Mouse (Mus musculus): ENCODE data around the gene Fam81b. TPM values are rescaled to one million over a fixed set of nuclear protein-coding genes. Genes with fewer than 3 reads are reported as not detected.
"Not testable (repeated sequence)": the region's sequence is repeated elsewhere in the genome, so short reads cannot be mapped to it uniquely, and the experiment has no call there.

Gene Fam81b
- not detected for total RNA-seq (2021)

DNA sequence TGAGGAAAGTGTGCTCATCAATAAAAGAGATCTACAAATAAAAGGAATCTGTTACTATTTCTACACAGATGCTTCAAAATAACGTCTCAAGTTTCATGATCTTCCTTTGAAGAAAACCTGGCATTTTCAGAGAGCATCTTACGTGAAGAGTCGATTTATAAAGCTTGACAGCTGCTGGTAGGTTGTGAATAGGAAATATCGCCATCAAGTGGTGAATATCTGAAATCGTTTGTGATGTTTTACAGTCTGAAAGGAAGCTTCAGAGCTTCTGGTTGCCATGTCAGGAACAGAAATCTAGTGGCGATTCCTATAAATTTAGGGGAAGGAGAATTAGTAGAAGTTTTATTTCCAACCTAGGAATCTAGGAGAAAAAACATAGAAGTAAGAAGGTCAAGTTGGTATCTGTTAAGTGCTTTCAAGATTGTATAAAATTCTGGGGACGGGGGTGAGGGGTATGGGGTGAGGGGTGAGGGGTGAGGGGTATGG, at the start of gene Fam81b:
TSS of gene Fam81b (minus strand) at position 436 of the 486 bp plus-strand sequence.
- intact Hi-C loops (cut with DNase I): loop anchor here (1.0 kb wide), 1 partner anchor 89 kb away; no protein-coding TSS in a partner anchor
- peak in 1 of 2 experiments; percentile 3 for DNase-seq

DNA sequence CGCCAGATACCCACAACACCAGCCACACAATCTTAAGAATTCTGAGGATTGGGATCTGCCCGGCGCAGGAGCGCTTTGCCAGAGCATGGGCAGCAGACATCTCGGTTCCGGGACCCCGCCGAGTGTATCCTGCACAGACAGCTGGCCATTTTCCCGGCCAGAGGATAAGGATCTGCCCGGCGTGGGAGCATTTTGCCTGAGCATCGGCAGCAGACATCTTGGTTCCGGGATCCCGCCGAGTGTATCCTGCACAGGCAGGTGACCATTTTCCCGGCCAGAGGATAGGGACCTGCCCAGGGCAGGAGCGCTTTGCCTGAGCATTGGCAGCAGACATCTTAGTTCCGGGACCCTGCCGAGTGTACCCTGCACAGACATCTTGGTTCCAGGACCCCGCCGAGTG, 41.1 kb upstream of the Fam81b start:
- intact Hi-C loops (cut with DNase I); DNase-seq: not testable (repeated sequence)

DNA sequence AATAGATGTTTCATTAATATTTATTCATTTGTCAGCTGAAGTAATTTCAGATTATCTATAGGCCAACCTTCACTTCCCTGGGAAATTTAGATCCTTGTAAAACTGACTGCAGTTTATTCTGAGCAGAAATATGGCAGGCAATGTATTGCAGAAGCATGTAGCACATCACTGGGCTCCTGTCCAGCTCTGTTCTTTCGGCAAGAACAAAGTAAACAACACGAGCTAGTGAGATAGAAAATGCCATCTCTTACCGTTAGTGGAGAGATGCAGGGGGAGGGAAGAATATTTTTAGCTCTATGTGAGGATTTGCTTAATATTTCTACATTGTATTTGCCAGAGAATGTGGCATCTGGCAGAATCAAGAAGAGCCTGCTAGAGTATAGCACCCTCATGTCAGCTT, 13.8 kb upstream of the Fam81b start:
- intact Hi-C loops (cut with DNase I): no loop called here
- DNase-seq: no peak

DNA sequence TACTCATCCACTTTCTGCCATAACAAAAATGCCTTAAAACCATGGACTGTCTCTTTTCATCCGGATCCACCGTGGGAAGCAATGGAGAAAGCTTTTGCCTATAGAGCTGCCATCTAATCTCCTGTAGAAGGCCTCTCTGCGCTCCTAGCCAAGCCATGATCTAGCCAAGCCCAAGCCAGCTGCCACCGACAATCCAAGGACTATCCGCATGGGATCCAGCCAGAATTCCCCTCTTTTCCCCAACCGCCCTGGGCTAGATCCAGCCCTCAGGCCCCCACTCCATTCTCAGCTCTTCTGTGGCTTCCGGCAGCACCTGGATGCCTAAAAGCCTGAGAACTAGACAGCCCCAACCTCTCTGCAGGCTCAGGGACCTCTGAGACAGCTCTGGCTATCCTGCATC, 6.7 kb upstream of the Fam81b start:
- DNase-seq: no peak
- intact Hi-C loops (cut with DNase I): no loop called here

DNA sequence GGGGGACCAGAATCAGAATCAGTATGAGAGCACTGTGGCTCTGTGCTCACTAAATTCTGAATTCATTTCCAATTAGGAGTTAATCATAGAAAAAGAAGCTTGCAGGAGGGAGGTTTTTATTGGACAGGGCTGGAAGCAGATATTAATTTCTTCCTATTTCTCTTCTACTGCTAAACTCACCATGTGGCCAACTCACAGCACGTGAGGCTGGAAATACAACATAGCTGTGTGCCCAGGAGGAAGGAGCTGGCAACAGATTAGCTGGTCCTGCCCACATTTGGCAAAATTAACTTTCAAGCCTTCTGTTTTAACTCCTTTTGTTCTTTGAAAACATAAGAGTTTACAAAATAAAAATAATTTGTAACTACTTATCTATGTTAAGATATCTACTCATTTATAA, 3.9 kb upstream of the Fam81b start:
- DNase-seq: no peak
- intact Hi-C loops (cut with DNase I): no loop called here

DNA sequence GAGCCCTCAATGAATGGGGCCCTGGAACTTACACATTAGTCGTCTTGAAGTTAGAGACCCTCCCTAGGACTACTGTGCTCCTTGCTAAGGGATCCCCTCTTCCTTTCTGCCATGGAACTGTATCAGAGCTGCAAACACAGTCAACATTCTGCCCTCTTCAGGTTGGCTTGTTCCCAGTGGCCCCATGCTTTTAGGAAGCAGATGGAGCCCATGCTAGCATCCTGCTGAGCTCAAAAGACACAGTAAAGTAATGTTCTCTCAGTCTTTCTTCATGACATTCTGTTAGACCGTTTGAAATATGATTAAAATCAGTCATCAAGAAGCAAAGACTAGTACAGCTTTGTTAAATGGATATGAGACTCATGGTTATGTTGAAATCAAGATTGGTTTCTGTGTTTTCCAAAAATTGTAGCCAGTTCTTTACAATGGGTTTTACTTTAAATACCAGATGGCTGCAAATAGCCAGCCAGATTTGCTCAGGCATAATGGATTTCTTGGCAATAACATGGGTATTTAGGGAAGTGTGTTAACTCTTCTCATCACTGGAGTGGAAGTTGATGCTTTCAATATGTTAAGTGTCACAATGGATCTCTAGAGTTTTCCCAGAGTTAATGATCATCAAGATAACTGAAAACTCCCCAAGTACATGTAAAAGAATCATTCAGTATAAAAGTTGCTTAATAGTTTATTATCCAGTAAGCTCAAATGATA, 938 bp upstream of the Fam81b start:
- intact Hi-C loops (cut with DNase I): no loop called here
- DNase-seq: no peak

DNA sequence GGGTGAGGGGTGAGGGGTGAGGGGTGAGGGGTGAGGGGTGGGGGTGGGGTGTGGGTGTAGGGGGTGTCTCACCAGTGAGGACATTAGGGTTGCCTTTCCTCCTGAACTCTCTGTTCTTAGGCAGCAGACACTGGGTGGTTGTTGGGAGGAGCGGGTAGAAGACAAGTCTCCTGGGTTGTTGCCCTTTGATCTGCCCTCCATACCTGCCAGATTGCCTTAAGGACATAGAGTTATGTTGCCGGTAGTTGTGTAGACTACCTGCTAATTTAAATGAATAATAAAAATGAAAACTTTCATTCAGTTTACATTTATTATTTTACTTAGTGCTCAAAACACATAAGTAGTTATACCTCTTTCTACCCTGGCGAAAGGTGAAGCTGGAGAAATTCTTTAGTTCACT, 369 bp upstream of the Fam81b start:
- no peak for DNase-seq
- intact Hi-C loops (cut with DNase I): no loop called here

DNA sequence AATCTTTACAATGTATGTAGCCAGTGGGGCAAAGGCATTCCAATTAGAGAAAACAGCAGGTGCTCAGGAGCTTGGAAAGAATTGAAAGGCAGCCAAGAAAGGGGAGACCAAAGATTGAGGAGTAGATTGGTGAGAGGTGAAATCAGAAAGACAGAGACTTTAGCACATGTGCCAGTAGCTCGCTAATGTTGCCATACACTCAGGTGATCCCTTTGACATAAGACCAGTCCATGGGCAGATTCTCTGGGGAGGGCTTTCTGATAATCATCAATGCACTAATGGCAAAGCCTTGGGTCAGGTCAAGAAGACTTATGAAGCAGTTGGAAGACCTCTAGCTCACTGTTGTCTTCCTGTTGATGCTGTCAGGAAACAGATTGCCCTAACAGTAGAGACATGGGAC, 671 bp downstream of the Fam81b start:
- DNase-seq: no peak
- intact Hi-C loops (cut with DNase I): loop anchor here (1.0 kb wide), 1 partner anchor 89 kb away; no protein-coding TSS in a partner anchor

DNA sequence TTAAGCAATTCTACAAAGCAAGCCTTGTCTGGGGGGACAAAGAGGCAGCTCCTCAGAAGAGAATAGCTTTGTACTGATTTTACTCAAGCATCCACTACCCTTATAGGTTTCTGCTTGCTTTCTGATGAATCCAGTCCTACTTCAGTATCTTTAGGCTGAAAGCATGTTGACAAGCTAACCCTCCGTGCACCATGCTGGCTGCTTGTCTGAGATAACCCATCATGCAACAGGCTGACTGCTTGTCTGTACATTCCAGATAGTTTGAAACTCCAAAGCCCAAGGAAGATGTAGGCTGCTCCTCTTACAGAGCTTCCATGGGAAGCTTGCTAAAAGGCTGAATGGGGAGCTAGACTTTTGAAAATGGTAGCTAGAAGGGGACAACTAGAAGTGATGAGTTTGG, 1.7 kb downstream of the Fam81b start:
- no peak for DNase-seq
- intact Hi-C loops (cut with DNase I): no loop called here

DNA sequence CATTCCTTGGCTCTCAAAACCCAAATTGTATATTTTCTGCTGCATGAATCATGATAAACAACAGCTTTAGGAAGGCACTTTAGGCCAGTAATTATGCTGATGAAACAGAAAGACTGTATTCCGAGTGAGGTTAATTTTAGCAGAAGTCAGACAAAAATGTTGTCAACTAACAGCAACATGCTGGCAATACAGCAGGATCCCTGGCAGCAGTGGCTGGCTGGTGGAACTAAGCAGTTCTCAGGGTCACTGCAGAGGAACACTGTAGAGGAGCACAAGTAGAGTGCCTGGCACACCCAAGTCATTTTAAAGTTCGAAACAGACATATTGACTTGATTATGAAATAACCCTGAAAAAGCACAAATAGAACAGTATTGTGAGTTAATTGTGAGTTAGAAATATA, 2.8 kb downstream of the Fam81b start:
- DNase-seq: no peak
- intact Hi-C loops (cut with DNase I): no loop called here

DNA sequence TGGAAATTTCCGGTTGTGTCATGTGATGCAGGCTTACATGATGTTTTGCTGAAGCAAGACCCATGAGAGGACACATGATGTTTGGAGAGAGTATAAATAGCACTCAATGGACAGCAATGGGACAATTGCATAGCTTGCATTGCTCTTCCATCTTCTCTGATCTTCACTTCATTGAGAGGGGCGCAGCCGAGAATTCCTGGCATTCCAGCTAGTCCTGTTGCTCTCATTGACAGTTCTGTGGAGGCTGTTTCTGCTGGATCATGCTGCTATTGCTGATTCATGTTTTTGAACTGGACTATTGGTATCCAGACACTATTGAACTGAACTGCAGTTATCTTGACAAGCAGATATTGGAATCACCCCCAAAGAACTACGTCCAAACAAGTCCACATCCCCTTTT, 12.8 kb downstream of the Fam81b start:
- intact Hi-C loops (cut with DNase I): no loop called here
- DNase-seq: no peak

DNA sequence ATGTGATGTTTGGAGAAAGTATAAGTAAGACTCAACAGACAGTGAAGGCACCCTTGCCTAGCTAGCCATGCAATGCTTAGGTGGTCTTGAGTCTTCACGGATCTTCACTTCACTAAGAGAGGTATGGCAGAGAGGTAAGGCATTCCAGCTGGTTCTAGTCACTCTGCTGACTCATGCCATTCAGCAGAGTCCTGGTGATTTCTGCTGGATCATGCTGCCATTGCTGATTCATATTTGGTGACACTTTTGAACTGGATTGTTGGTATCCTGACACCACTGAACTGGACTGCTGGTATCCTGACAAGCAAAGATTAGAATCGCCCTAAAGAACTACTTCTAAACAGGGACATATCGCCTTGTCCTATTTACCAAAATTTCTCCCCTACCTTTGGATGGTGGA, 20.3 kb downstream of the Fam81b start:
- intact Hi-C loops (cut with DNase I): no loop called here
- no peak for DNase-seq

DNA sequence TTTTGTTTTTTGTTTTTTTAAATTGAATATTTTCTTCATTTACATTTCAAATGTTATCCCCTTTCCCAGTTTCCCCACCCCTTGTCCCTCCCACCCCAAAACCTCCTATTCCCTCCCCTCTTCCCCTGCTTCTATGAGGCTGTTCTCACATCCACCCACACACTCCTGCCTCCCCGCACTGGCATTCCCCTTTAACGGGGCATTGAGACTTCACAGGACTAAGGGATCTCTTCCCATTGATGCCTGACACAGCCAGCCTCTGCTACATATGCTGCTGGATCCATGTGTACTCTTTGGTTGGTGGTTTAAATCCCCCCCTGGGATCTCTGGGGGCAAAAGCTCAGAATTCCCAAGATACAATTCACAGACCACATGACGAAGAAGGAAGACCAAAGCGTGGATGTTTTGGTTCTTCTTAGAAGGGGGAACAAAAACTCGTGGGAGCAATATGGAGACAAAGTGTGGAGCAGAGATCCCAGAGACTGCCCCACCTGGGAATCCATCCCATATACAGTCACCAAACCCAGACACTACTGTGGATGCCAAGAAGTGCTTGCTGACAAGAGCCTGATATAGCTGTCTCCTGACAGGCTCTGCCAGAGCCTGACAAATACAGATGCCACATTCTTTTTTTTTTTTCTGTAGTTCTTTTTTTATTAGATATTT, 40.4 kb downstream of the Fam81b start:
- intact Hi-C loops (cut with DNase I): no loop called here
- no peak for DNase-seq

DNA sequence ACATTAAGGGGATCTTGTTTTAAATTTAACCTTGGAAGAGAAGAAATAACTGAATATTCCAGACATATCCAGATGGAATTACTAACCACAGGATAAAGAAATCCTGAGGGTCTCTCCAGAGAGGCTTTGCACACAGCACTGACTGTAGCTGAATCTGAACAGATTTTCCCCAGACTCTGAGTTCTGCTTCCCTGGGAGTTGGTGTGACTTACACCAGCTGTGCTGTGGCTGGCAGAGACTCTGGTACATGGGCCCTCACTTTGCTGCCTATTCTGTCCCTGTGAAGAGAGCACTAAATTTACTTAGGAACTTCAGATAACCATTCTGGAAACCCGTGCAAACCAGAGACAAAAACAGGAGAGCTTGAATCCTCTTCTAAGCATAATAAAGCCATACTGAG, 46.1 kb downstream of the Fam81b start:
- no peak for DNase-seq
- intact Hi-C loops (cut with DNase I): no loop called here

DNA sequence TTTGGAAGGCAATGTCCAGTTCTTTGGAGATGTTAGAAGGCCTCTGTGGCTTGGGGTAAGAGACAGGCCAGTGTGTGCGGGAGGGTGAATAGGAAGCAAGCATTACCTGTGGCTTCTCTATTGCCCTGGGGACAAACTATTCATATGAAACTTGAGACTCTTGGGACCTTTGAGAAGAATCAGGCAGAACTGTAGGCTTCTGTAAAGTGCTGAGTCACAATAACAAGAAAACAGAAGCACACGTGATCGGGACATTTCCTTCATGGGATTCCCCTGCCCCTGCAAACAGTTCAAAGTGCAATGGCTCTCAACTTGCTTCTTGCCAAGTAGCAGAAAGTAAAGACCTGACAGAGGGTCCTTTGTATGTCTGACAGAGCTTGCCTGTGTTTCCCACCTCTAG, 48.5 kb downstream of the Fam81b start:
- no peak for DNase-seq
- intact Hi-C loops (cut with DNase I): no loop called here

DNA sequence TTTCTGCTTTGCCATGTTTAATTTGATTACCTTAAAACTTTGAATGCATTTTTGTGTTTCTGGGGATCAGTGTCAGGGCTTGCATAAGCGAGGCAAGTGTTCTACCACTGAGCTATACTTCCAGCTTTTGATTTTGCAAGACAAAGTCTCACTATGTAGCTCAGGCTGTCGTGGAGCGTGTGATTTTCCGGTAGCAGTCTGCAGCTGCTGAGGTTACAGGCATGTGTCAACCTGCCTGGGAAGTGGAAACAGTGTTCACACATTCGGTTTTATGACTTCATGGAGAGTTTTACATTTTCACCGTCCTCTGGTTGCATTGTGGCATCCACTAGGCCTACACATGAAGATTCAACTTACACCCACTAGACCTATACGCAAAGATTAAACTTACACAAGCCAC, 54.8 kb downstream of the Fam81b start:
- no peak for DNase-seq
- intact Hi-C loops (cut with DNase I): no loop called here

DNA sequence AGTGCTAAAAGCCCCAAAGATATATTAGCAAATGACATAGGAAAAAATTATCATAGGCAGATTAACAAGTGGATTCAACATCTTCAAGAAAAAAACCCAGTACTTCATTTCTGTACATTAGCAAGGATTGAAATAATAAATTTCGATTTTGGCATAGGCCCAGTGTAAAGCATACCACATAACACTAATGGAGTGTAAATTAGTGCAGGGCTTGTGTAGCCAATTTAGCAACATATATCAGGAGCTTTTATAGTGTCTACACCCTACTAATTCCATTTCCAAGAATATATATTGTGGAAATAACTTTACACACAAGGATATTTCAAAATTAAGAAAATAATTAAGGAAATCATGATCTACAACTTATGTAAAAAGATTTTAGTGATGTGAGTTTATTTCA, 55.8 kb downstream of the Fam81b start:
- DNase-seq: no peak
- intact Hi-C loops (cut with DNase I): no loop called here

DNA sequence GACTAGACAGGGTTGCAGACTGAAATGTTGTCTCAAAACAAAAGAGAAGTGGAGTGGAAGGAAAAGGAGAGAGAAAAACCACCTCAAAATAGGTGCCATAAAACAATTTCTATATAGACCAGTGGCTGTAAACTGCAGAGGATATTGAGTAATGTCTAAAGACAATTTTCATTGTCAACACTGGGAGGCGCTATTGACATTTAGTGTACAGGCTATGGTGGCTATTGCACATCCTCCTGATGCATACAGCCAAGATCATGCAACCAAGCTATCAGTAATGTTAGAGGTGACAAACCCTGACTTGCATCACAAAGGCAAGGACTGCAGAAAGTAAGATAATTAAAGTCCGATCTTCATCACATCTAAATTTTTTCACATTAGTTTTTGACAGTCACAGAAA, 89.5 kb downstream of the Fam81b start:
- intact Hi-C loops (cut with DNase I): loop anchor here (1.0 kb wide), 1 partner anchor 89 kb away; no protein-coding TSS in a partner anchor
- peak; percentile 8 to 14 for DNase-seq

DNA sequence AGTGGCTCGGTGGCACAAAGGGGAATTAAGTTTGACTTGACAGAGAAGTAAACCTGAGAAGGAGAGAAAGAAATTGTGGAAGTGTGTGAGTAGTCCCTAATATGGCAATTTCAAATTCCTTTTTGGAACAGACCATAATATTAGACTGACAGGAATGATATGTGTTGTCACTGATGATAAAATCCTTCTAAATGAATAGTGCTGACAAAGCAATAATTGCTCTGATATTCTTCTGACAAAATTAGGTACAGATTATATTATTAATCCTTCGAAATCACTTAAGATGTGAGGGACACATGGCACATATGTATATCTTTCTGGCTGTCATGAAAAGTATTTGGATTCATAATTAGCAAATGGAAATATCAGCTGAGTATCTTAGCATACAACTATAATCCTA, 89.9 kb downstream of the Fam81b start:
- intact Hi-C loops (cut with DNase I): loop anchor here (1.0 to 5.0 kb wide), 2 partner anchors 89 to 467 kb away; no protein-coding TSS in a partner anchor
- no peak for DNase-seq

DNA sequence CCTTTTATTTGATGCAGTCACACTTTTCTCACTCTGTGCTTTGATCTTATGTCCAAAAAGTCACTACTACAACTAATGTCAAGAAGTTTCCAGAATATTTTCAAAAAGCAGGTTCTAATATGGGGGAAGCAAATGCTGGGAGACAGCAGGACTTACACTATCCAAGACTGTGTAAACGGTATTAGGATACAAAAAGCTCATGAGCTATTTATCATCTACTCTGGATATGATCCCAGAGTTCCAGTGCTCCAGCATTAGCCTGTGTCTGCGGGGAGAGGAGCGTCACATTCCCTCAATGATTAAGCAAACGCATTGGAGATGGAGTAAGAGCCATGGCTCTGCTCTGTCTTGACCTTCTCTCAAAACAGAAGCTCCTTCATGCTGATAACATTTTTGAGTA, 104.9 kb downstream of the Fam81b start:
- intact Hi-C loops (cut with DNase I): no loop called here
- no peak for DNase-seq

DNA sequence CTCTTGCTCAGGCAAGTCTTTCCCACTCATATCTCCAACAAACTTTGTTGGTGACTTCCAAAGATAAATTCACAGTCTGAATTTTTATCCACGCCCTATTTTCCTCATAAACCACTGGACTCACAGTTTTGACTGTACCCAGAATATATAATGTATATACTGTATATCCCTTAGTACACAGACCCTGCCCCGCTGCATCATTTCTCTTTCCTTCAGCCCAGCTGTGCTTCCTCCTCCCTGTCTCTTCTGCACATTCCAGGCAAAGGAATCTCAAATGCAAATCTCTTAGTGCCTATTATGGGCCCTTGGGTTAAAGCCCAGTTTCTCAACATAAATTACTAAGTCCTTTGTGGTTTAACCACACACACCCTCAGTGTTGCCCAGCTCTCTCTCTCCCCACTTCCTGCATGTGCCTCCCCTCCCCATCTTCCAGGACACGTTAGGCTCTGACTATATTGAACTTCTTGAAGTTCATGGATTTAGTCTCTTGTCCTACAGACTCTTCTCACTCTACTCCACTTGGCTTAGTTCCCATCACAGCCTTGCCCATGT, 107.5 kb downstream of the Fam81b start:
- intact Hi-C loops (cut with DNase I): no loop called here
- DNase-seq: no peak
